Mouse (Mus musculus): ENCODE results near the gene Rtca. TPM values are rescaled to one million over a fixed set of nuclear protein-coding genes. Genes with fewer than 3 reads are reported as not detected.

Rtca gene
- total RNA-seq (2022) = 10 to 100 TPM; 21.4 to 25.1 (median 22.3) TPM

- peak; percentile 98 for DNase-seq (ENCODE audit: low spot score)
These were observed at the start of gene Rtca for GRCm38 (mm10) chr3:116507772-116508351. TSS of gene Rtca (minus strand) at chr3:116508208.

- DNase-seq (ENCODE audit: low spot score) = no peak
These were observed 43.4 kb upstream of the Rtca start for GRCm38 (mm10) chr3:116551362-116551761.

- no peak for DNase-seq (ENCODE audit: low spot score)
These were observed 39.4 kb upstream of the Rtca start for GRCm38 (mm10) chr3:116547430-116547829.

GRCm38 (mm10) chr3:116542532-116542931, 34.5 kb upstream of the Rtca start:
- DNase-seq (ENCODE audit: low spot score) = no peak

- no peak for DNase-seq (ENCODE audit: low spot score)
These were observed 34.1 kb upstream of the Rtca start for GRCm38 (mm10) chr3:116542070-116542469.

- no peak for DNase-seq (ENCODE audit: low spot score)
These were observed 29.2 kb upstream of the Rtca start for GRCm38 (mm10) chr3:116537200-116537573.

- peak; percentile 31 for DNase-seq (ENCODE audit: low spot score)
These were observed 28.6 kb upstream of the Rtca start for GRCm38 (mm10) chr3:116536428-116537199.

- DNase-seq (ENCODE audit: low spot score) = no peak
These were observed 22.8 kb upstream of the Rtca start for GRCm38 (mm10) chr3:116530826-116531225.

GRCm38 (mm10) chr3:116529741-116530140, 21.7 kb upstream of the Rtca start:
- no peak for DNase-seq (ENCODE audit: low spot score)

- no peak for DNase-seq (ENCODE audit: low spot score)
These were observed 12.2 kb upstream of the Rtca start for GRCm38 (mm10) chr3:116520141-116520761.

- peak; percentile 84 for DNase-seq (ENCODE audit: low spot score)
These were observed 5.1 kb upstream of the Rtca start, which contains the start of gene Dbt for GRCm38 (mm10) chr3:116512904-116513716. TSS of gene Dbt (plus strand) at chr3:116513070.

GRCm38 (mm10) chr3:116512151-116512903, 4.3 kb upstream of the Rtca start:
- no peak for DNase-seq (ENCODE audit: low spot score)

GRCm38 (mm10) chr3:116495671-116496070, 12.3 kb downstream of the Rtca start:
- DNase-seq (ENCODE audit: low spot score) = no peak

- no peak for DNase-seq (ENCODE audit: low spot score)
These were observed 14.3 kb downstream of the Rtca start for GRCm38 (mm10) chr3:116493658-116494057.

- no peak for DNase-seq (ENCODE audit: low spot score)
These were observed 16.0 kb downstream of the Rtca start for GRCm38 (mm10) chr3:116491923-116492454.

- no peak for DNase-seq (ENCODE audit: low spot score)
These were observed 17.1 kb downstream of the Rtca start for GRCm38 (mm10) chr3:116490920-116491319.

GRCm38 (mm10) chr3:116483271-116483670, 24.7 kb downstream of the Rtca start:
- DNase-seq (ENCODE audit: low spot score) = no peak

- no peak for DNase-seq (ENCODE audit: low spot score)
These were observed 25.3 kb downstream of the Rtca start for GRCm38 (mm10) chr3:116482724-116483123.

- no peak for DNase-seq (ENCODE audit: low spot score)
These were observed 27.1 kb downstream of the Rtca start for GRCm38 (mm10) chr3:116480937-116481336.

- no peak for DNase-seq (ENCODE audit: low spot score)
These were observed 27.9 kb downstream of the Rtca start for GRCm38 (mm10) chr3:116480119-116480518.

GRCm38 (mm10) chr3:116477351-116477750, 30.7 kb downstream of the Rtca start:
- no peak for DNase-seq (ENCODE audit: low spot score)

Data from heart, adult 8-10 months (tissue).